Mouse (Mus musculus) lung, postnatal 25 days (tissue): Measurements from ENCODE around the gene Pde1a.

Experiments used
- DNase-seq: peaks from one replicate; pipeline ENCODE4 v3.0.0; 2022; ENCODE audit warnings: low spot score

The Pde1a gene

GRCm38 (mm10) chr2:80046751-80047513 lies 82.3 kb downstream of the Pde1a start:
- no peak for DNase-seq

- peak; percentile 24 for DNase-seq
Observed at GRCm38 (mm10) chr2:80038642-80039445, 90.4 kb downstream of the Pde1a start.

- DNase-seq = no peak
Observed at GRCm38 (mm10) chr2:80037971-80038370, 91.3 kb downstream of the Pde1a start.

- DNase-seq = no peak
Observed at GRCm38 (mm10) chr2:80029051-80029450, 100.2 kb downstream of the Pde1a start.

GRCm38 (mm10) chr2:80026053-80026452 lies 103.2 kb downstream of the Pde1a start:
- no peak for DNase-seq

- DNase-seq = no peak
Observed at GRCm38 (mm10) chr2:80025597-80025996, 103.7 kb downstream of the Pde1a start.

- DNase-seq = peak; percentile 23
Observed at GRCm38 (mm10) chr2:80025038-80025437, 104.2 kb downstream of the Pde1a start.

- DNase-seq = no peak
Observed at GRCm38 (mm10) chr2:80014161-80014560, 115.1 kb downstream of the Pde1a start.

GRCm38 (mm10) chr2:80013060-80013459 lies 116.2 kb downstream of the Pde1a start:
- DNase-seq = peak; percentile 29

GRCm38 (mm10) chr2:79999168-79999567 lies 130.1 kb downstream of the Pde1a start:
- no peak for DNase-seq

GRCm38 (mm10) chr2:79998460-79998859 lies 130.8 kb downstream of the Pde1a start:
- DNase-seq = no peak

- no peak for DNase-seq
Observed at GRCm38 (mm10) chr2:79991642-79992041, 137.6 kb downstream of the Pde1a start.

- no peak for DNase-seq
Observed at GRCm38 (mm10) chr2:79983778-79984177, 145.5 kb downstream of the Pde1a start.

- peak; percentile 10 for DNase-seq
Observed at GRCm38 (mm10) chr2:79983222-79983632, 146.0 kb downstream of the Pde1a start.

- DNase-seq = no peak
Observed at GRCm38 (mm10) chr2:79981781-79982180, 147.5 kb downstream of the Pde1a start.

- DNase-seq = no peak
Observed at GRCm38 (mm10) chr2:79978992-79979391, 150.3 kb downstream of the Pde1a start.

GRCm38 (mm10) chr2:79977259-79977658 lies 152.0 kb downstream of the Pde1a start:
- DNase-seq = no peak

- no peak for DNase-seq
Observed at GRCm38 (mm10) chr2:79975947-79976346, 153.3 kb downstream of the Pde1a start.

GRCm38 (mm10) chr2:79972271-79972670 lies 157.0 kb downstream of the Pde1a start:
- no peak for DNase-seq

- DNase-seq = no peak
Observed at GRCm38 (mm10) chr2:79969594-79969993, 159.7 kb downstream of the Pde1a start.

- no peak for DNase-seq
Observed at GRCm38 (mm10) chr2:79966681-79967506, 162.4 kb downstream of the Pde1a start.

- DNase-seq = no peak
Observed at GRCm38 (mm10) chr2:79966086-79966485, 163.2 kb downstream of the Pde1a start.
